Mouse (Mus musculus): ENCODE results near the gene Lrrc27. TPM values are rescaled to one million over a fixed set of nuclear protein-coding genes. Genes with fewer than 3 reads are reported as not detected.
A peak's percentile ranks its signal among the peaks of the same experiment; 100 is the strongest.

Gene Lrrc27
- total and polyA plus RNA-seq, 3 experiments, result 0.21 TPM; not detected in 2

- H3K4me3 ChIP-seq (replicated peaks in 1 of 3; ENCODE audit: low read depth in 2 of 3, low read length in 2 of 3, poor library complexity in 1 of 3), result no peak overlapping the region
- peaks cover 6% of the 10 kb centered on the region for H3K9me3 ChIP-seq (replicated peaks; ENCODE audit: low read length)
- H3K27ac ChIP-seq (ENCODE audit: insufficient read depth, low read depth), result no peak overlapping the region
- dilution Hi-C loops (cut with MboI; ENCODE audit: extremely low pct_ligation_motif_present, extremely low pct_unique_long_range_greater_than_20kb, low sequenced_read_pairs) (no loop called here), in situ Hi-C loops (cut with MboI; ENCODE audit: low pct_ligation_motif_present, low pct_unique_long_range_greater_than_20kb, low sequenced_read_pairs) (no loop called here)
- DNase-seq (ENCODE audit: extremely low read depth), result no peak
- H3K79me2 ChIP-seq (replicated peaks; ENCODE audit: control insufficient read depth, extremely low read depth, insufficient read depth, poor library complexity, severe bottlenecking), result no peaks in the 10 kb centered on the region
- H3K4me1 ChIP-seq (ENCODE audit: control insufficient read depth in 1 of 2, insufficient read depth in 2 of 2), result no peaks in the 10 kb centered on the region; a peak in 1 of 4 replicates
- H3K9ac ChIP-seq (ENCODE audit: insufficient read depth, low read depth), result no peak overlapping the region
- no peaks in the 10 kb centered on the region for H3K36me3 ChIP-seq (replicated peaks in 1 of 2; ENCODE audit: control insufficient read depth in 1 of 2, insufficient read depth in 1 of 2, low read length in 1 of 2)
- no peak for TF ChIP-seq ZKSCAN1 (IDR thresholded peaks at IDR 0.05; ENCODE audit: borderline replicate concordance, low read depth, low read length)
- TF ChIP-seq UBTF (IDR thresholded peaks at IDR 0.05; ENCODE audit: low read depth, low read length), result no peak
- TF ChIP-seq CHD1 (IDR thresholded peaks at IDR 0.05; ENCODE audit: low read depth, low read length), result no peak
- no peak for TF ChIP-seq USF1 (IDR thresholded peaks at IDR 0.05; ENCODE audit: low read depth, low read length)
- no peak for TF ChIP-seq MYC (IDR thresholded peaks at IDR 0.05; ENCODE audit: low read depth, low read length)
- no peak for TF ChIP-seq ZNF384 (IDR thresholded peaks at IDR 0.05; ENCODE audit: low read depth, low read length)
- TF ChIP-seq TCF12 (IDR thresholded peaks at IDR 0.05; ENCODE audit: low read depth, low read length), result no peak
- peaks cover 48% of the 10 kb centered on the region for H3K27me3 ChIP-seq (replicated peaks)
- no peak overlapping the region for H3K4me2 ChIP-seq (ENCODE audit: insufficient read depth, low read depth, poor library complexity, severe bottlenecking)
Measured at GRCm38 (mm10) chr7:139190616-139191015, 22.2 kb upstream of the Lrrc27 start.

- no peak overlapping the region for H3K9ac ChIP-seq (ENCODE audit: insufficient read depth, low read depth)
- no peaks in the 10 kb centered on the region for H3K4me1 ChIP-seq (ENCODE audit: control insufficient read depth in 1 of 2, insufficient read depth in 2 of 2)
- dilution Hi-C loops (cut with MboI; ENCODE audit: extremely low pct_ligation_motif_present, extremely low pct_unique_long_range_greater_than_20kb, low sequenced_read_pairs) (no loop called here), in situ Hi-C loops (cut with MboI; ENCODE audit: low pct_ligation_motif_present, low pct_unique_long_range_greater_than_20kb, low sequenced_read_pairs) (no loop called here)
- DNase-seq (ENCODE audit: extremely low read depth), result no peak
- no peak overlapping the region for H3K4me3 ChIP-seq (replicated peaks in 1 of 3; ENCODE audit: low read depth in 2 of 3, low read length in 2 of 3, poor library complexity in 1 of 3)
- no peaks in the 10 kb centered on the region for H3K79me2 ChIP-seq (replicated peaks; ENCODE audit: control insufficient read depth, extremely low read depth, insufficient read depth, poor library complexity, severe bottlenecking)
- H3K27me3 ChIP-seq (replicated peaks), result peaks cover 48% of the 10 kb centered on the region
- no peak overlapping the region for H3K4me2 ChIP-seq (ENCODE audit: insufficient read depth, low read depth, poor library complexity, severe bottlenecking)
- H3K27ac ChIP-seq (ENCODE audit: insufficient read depth, low read depth), result no peak overlapping the region
- H3K36me3 ChIP-seq (replicated peaks in 1 of 2; ENCODE audit: control insufficient read depth in 1 of 2, insufficient read depth in 1 of 2, low read length in 1 of 2), result no peaks in the 10 kb centered on the region
- no peak for TF ChIP-seq NELFE (IDR thresholded peaks at IDR 0.05; ENCODE audit: low read depth, low read length)
- TF ChIP-seq SMC3 (IDR thresholded peaks at IDR 0.05; ENCODE audit: low read depth, low read length), result peak; percentile 6; the same call in 1 of the 2 replicates
- peak in 1 of 2 experiments; percentile 39; a peak in 2 of 4 replicates for TF ChIP-seq CTCF (conservative IDR thresholded peaks at IDR 0.05 in 1 of 2, IDR thresholded peaks at IDR 0.05 in 1 of 2; ENCODE audit: low read depth in 2 of 2, low read length in 2 of 2)
- no peak for TF ChIP-seq NRF1 (IDR thresholded peaks at IDR 0.05; ENCODE audit: low read depth, low read length)
- peaks cover 6% of the 10 kb centered on the region for H3K9me3 ChIP-seq (replicated peaks; ENCODE audit: low read length)
Measured at GRCm38 (mm10) chr7:139191619-139192018, 21.2 kb upstream of the Lrrc27 start.

GRCm38 (mm10) chr7:139197022-139197421 is 15.8 kb upstream of the Lrrc27 start:
- H3K4me3 ChIP-seq (replicated peaks in 1 of 3; ENCODE audit: low read depth in 2 of 3, low read length in 2 of 3, poor library complexity in 1 of 3), result no peak overlapping the region
- dilution Hi-C loops (cut with MboI; ENCODE audit: extremely low pct_ligation_motif_present, extremely low pct_unique_long_range_greater_than_20kb, low sequenced_read_pairs), result no loop called here
- no peak overlapping the region for H3K4me2 ChIP-seq (ENCODE audit: insufficient read depth, low read depth, poor library complexity, severe bottlenecking)
- H3K9ac ChIP-seq (ENCODE audit: insufficient read depth, low read depth), result no peak overlapping the region
- in situ Hi-C loops (cut with MboI; ENCODE audit: low pct_ligation_motif_present, low pct_unique_long_range_greater_than_20kb, low sequenced_read_pairs), result no loop called here
- TF ChIP-seq ZKSCAN1 (IDR thresholded peaks at IDR 0.05; ENCODE audit: borderline replicate concordance, low read depth, low read length) (no peak), ELF1 (IDR thresholded peaks at IDR 0.05; ENCODE audit: low read depth, low read length) (no peak), CHD2 (IDR thresholded peaks at IDR 0.05; ENCODE audit: low read length) (no peak), RAD21 (IDR thresholded peaks at IDR 0.05; ENCODE audit: low read depth, low read length) (no peak), POLR2AphosphoS2 (IDR thresholded peaks at IDR 0.05; ENCODE audit: low read depth, low read length) (no peak), POLR2A (IDR thresholded peaks at IDR 0.05; ENCODE audit: low read depth, low read length) (no peak), UBTF (IDR thresholded peaks at IDR 0.05; ENCODE audit: low read depth, low read length) (no peak), EP300 (IDR thresholded peaks at IDR 0.05; ENCODE audit: low read length) (no peak), IRF4 (IDR thresholded peaks at IDR 0.05; ENCODE audit: low read depth, low read length) (no peak), TBP (conservative IDR thresholded peaks at IDR 0.05; ENCODE audit: low read depth, low read length) (no peak), ETS1 (conservative IDR thresholded peaks at IDR 0.05; ENCODE audit: low read depth, low read length) (no peak), NELFE (IDR thresholded peaks at IDR 0.05; ENCODE audit: low read depth, low read length) (no peak), USF1 (IDR thresholded peaks at IDR 0.05; ENCODE audit: low read depth, low read length) (no peak), PAX5 (IDR thresholded peaks at IDR 0.05; ENCODE audit: low read length) (no peak)
- H3K79me2 ChIP-seq (replicated peaks; ENCODE audit: control insufficient read depth, extremely low read depth, insufficient read depth, poor library complexity, severe bottlenecking), result no peaks in the 10 kb centered on the region
- no peak overlapping the region for H3K27ac ChIP-seq (ENCODE audit: insufficient read depth, low read depth)
- no peak for DNase-seq (ENCODE audit: extremely low read depth)
- H3K27me3 ChIP-seq (replicated peaks), result peaks cover 80% of the 10 kb centered on the region
- no peaks in the 10 kb centered on the region for H3K36me3 ChIP-seq (replicated peaks in 1 of 2; ENCODE audit: control insufficient read depth in 1 of 2, insufficient read depth in 1 of 2, low read length in 1 of 2)
- H3K4me1 ChIP-seq (ENCODE audit: control insufficient read depth in 1 of 2, insufficient read depth in 2 of 2), result no peaks in the 10 kb centered on the region
- H3K9me3 ChIP-seq (replicated peaks; ENCODE audit: low read length), result no peaks in the 10 kb centered on the region

Data from CH12.LX (cell line).